Mouse (Mus musculus): ENCODE measurements around the gene Khdc4. TPM values are rescaled to one million over a fixed set of nuclear protein-coding genes. Genes with fewer than 3 reads are reported as not detected.

Khdc4 gene
- polyA plus RNA-seq, 1 experiment from 2014 or later: 60.2 TPM

- Histone ChIP-seq H3K4me3 (ENCODE audit: control insufficient read depth in 1 of 2, insufficient read depth in 1 of 2, low read depth in 1 of 2, low read length in 2 of 2) (no peak overlapping the region), H3K9me3 (ENCODE audit: control insufficient read depth, low read length) (no peaks in the 10 kb centered on the region)
These were observed 25.8 kb upstream of the Khdc4 start for GRCm38 (mm10) chr3:88659798-88660197.

GRCm38 (mm10) chr3:88664095-88664494, 21.5 kb upstream of the Khdc4 start:
- Histone ChIP-seq H3K36me3 (ENCODE audit: control insufficient read depth, insufficient read depth, low read length) (no peaks in the 10 kb centered on the region), H3K27ac (replicated peaks in 1 of 2; ENCODE audit: control insufficient read depth in 1 of 2, insufficient read depth in 1 of 2, low read depth in 2 of 2, low read length in 2 of 2) (no peak overlapping the region)
- ATAC-seq (ENCODE audit: insufficient number of reproducible peaks, insufficient read depth, low FRiP score, low read depth): no peak

More at GRCm38 (mm10) chr3:88659798-88660197, 25.8 kb upstream of the Khdc4 start:
- Histone ChIP-seq H3K27me3 (ENCODE audit: control insufficient read depth, insufficient read depth, low read length) (no peaks in the 10 kb centered on the region), H3K4me2 (ENCODE audit: low read length) (no peak overlapping the region), H3K36me3 (ENCODE audit: control insufficient read depth, insufficient read depth, low read length) (no peaks in the 10 kb centered on the region), H3K9ac (ENCODE audit: low read length) (no peak overlapping the region), H3K4me1 (ENCODE audit: control insufficient read depth in 2 of 2, insufficient read depth in 2 of 2, low read length in 2 of 2) (peaks cover 7 to 8% of the 10 kb centered on the region in 2 experiments), H3K27ac (replicated peaks in 1 of 2; ENCODE audit: control insufficient read depth in 1 of 2, insufficient read depth in 1 of 2, low read depth in 2 of 2, low read length in 2 of 2) (no peak overlapping the region)
- ATAC-seq (ENCODE audit: insufficient number of reproducible peaks, insufficient read depth, low FRiP score, low read depth): no peak
- WGBS: 17% methylated on average over 6 of the region's 6 CpGs

GRCm38 (mm10) chr3:88677399-88677798, 8.2 kb upstream of the Khdc4 start:
- no peaks in the 10 kb centered on the region for H3K9me3 ChIP-seq (ENCODE audit: control insufficient read depth, low read length)
- no peaks in the 10 kb centered on the region for H3K36me3 ChIP-seq (ENCODE audit: control insufficient read depth, insufficient read depth, low read length)
- no peaks in the 10 kb centered on the region for H3K27me3 ChIP-seq (ENCODE audit: control insufficient read depth, insufficient read depth, low read length)
- no peak for ATAC-seq (ENCODE audit: insufficient number of reproducible peaks, insufficient read depth, low FRiP score, low read depth)
- H3K27ac ChIP-seq (replicated peaks in 1 of 2; ENCODE audit: control insufficient read depth in 1 of 2, insufficient read depth in 1 of 2, low read depth in 2 of 2, low read length in 2 of 2): no peak overlapping the region
- H3K9ac ChIP-seq (ENCODE audit: low read length): peak overlapping the region; percentile 51; the same call in 1 of the 2 replicates
- 9% methylated on average over 11 of the region's 11 CpGs for WGBS
- peaks cover 0 to 3% of the 10 kb centered on the region in 2 experiments; a peak in 1 of 4 replicates for H3K4me1 ChIP-seq (ENCODE audit: control insufficient read depth in 2 of 2, insufficient read depth in 2 of 2, low read length in 2 of 2)
- peak overlapping the region; percentile 64 for H3K4me2 ChIP-seq (ENCODE audit: low read length)
- peak overlapping the region; percentile 21 to 23; a peak in 3 of 4 replicates for H3K4me3 ChIP-seq (ENCODE audit: control insufficient read depth in 1 of 2, insufficient read depth in 1 of 2, low read depth in 1 of 2, low read length in 2 of 2)

More at GRCm38 (mm10) chr3:88664095-88664494, 21.5 kb upstream of the Khdc4 start:
- Histone ChIP-seq H3K27me3 (ENCODE audit: control insufficient read depth, insufficient read depth, low read length) (no peaks in the 10 kb centered on the region), H3K9me3 (ENCODE audit: control insufficient read depth, low read length) (no peaks in the 10 kb centered on the region), H3K9ac (ENCODE audit: low read length) (no peak overlapping the region), H3K4me2 (ENCODE audit: low read length) (no peak overlapping the region), H3K4me3 (ENCODE audit: control insufficient read depth in 1 of 2, insufficient read depth in 1 of 2, low read depth in 1 of 2, low read length in 2 of 2) (no peak overlapping the region), H3K4me1 (ENCODE audit: control insufficient read depth in 2 of 2, insufficient read depth in 2 of 2, low read length in 2 of 2) (no peaks in the 10 kb centered on the region)
- 62% methylated on average over 4 of the region's 4 CpGs for WGBS

- Histone ChIP-seq H3K4me2 (ENCODE audit: low read length) (no peak overlapping the region), H3K36me3 (ENCODE audit: control insufficient read depth, insufficient read depth, low read length) (peaks cover 18% of the 10 kb centered on the region), H3K9me3 (ENCODE audit: control insufficient read depth, low read length) (no peaks in the 10 kb centered on the region), H3K4me3 (ENCODE audit: control insufficient read depth in 1 of 2, insufficient read depth in 1 of 2, low read depth in 1 of 2, low read length in 2 of 2) (no peak overlapping the region), H3K27me3 (ENCODE audit: control insufficient read depth, insufficient read depth, low read length) (no peaks in the 10 kb centered on the region), H3K9ac (ENCODE audit: low read length) (no peak overlapping the region), H3K4me1 (ENCODE audit: control insufficient read depth in 2 of 2, insufficient read depth in 2 of 2, low read length in 2 of 2) (peaks cover 3 to 20% of the 10 kb centered on the region in 2 experiments; a peak in 3 of 4 replicates), H3K27ac (replicated peaks in 1 of 2; ENCODE audit: control insufficient read depth in 1 of 2, insufficient read depth in 1 of 2, low read depth in 2 of 2, low read length in 2 of 2) (no peak overlapping the region)
- WGBS: 65% methylated on average over 2 of the region's 2 CpGs
- no peak for ATAC-seq (ENCODE audit: insufficient number of reproducible peaks, insufficient read depth, low FRiP score, low read depth)
These were observed 1.8 kb upstream of the Khdc4 start for GRCm38 (mm10) chr3:88683814-88684213.

- H3K9ac ChIP-seq (ENCODE audit: low read length): peak overlapping the region; percentile 98
- 61% methylated on average over 7 of the region's 8 CpGs for WGBS
- peak overlapping the region; percentile 73 for H3K4me2 ChIP-seq (ENCODE audit: low read length)
- no peaks in the 10 kb centered on the region for H3K9me3 ChIP-seq (ENCODE audit: control insufficient read depth, low read length)
- peaks cover 24% of the 10 kb centered on the region for H3K36me3 ChIP-seq (ENCODE audit: control insufficient read depth, insufficient read depth, low read length)
- peak overlapping the region in 1 of 2 experiments; percentile 99; a peak in 2 of 4 replicates for H3K4me3 ChIP-seq (ENCODE audit: control insufficient read depth in 1 of 2, insufficient read depth in 1 of 2, low read depth in 1 of 2, low read length in 2 of 2)
- no peak for ATAC-seq (ENCODE audit: insufficient number of reproducible peaks, insufficient read depth, low FRiP score, low read depth)
- H3K4me1 ChIP-seq (ENCODE audit: control insufficient read depth in 2 of 2, insufficient read depth in 2 of 2, low read length in 2 of 2): peaks cover 3 to 20% of the 10 kb centered on the region in 2 experiments; a peak in 3 of 4 replicates
- H3K27ac ChIP-seq (replicated peaks in 1 of 2; ENCODE audit: control insufficient read depth in 1 of 2, insufficient read depth in 1 of 2, low read depth in 2 of 2, low read length in 2 of 2): peak overlapping the region; percentile 86 to 99; a peak in 3 of 4 replicates
- no peaks in the 10 kb centered on the region for H3K27me3 ChIP-seq (ENCODE audit: control insufficient read depth, insufficient read depth, low read length)
These were observed 1.2 kb upstream of the Khdc4 start for GRCm38 (mm10) chr3:88684236-88684979.

- ATAC-seq (ENCODE audit: insufficient number of reproducible peaks, insufficient read depth, low FRiP score, low read depth): peak; percentile 54
These were observed 402 bp downstream of the Khdc4 start for GRCm38 (mm10) chr3:88685958-88686451.

GRCm38 (mm10) chr3:88686734-88687611, 1.4 kb downstream of the Khdc4 start:
- 28% methylated on average over 13 of the region's 13 CpGs for WGBS
- no peak for ATAC-seq (ENCODE audit: insufficient number of reproducible peaks, insufficient read depth, low FRiP score, low read depth)
- H3K27ac ChIP-seq (replicated peaks in 1 of 2; ENCODE audit: control insufficient read depth in 1 of 2, insufficient read depth in 1 of 2, low read depth in 2 of 2, low read length in 2 of 2): peak overlapping the region; percentile 97 to 99; a peak in 3 of 4 replicates
- peak overlapping the region; percentile 97 to 99 for H3K4me3 ChIP-seq (ENCODE audit: control insufficient read depth in 1 of 2, insufficient read depth in 1 of 2, low read depth in 1 of 2, low read length in 2 of 2)
- H3K4me1 ChIP-seq (ENCODE audit: control insufficient read depth in 2 of 2, insufficient read depth in 2 of 2, low read length in 2 of 2): peaks cover 3 to 20% of the 10 kb centered on the region in 2 experiments; a peak in 3 of 4 replicates
- peak overlapping the region; percentile 98 for H3K9ac ChIP-seq (ENCODE audit: low read length)
- peaks cover 49% of the 10 kb centered on the region for H3K36me3 ChIP-seq (ENCODE audit: control insufficient read depth, insufficient read depth, low read length)
- no peaks in the 10 kb centered on the region for H3K9me3 ChIP-seq (ENCODE audit: control insufficient read depth, low read length)
- no peaks in the 10 kb centered on the region for H3K27me3 ChIP-seq (ENCODE audit: control insufficient read depth, insufficient read depth, low read length)
- peak overlapping the region; percentile 98 for H3K4me2 ChIP-seq (ENCODE audit: low read length)

More at GRCm38 (mm10) chr3:88685958-88686451, 402 bp downstream of the Khdc4 start:
- Histone ChIP-seq H3K9ac (ENCODE audit: low read length) (peak overlapping the region; percentile 98), H3K9me3 (ENCODE audit: control insufficient read depth, low read length) (no peaks in the 10 kb centered on the region), H3K4me2 (ENCODE audit: low read length) (peak overlapping the region; percentile 98), H3K27me3 (ENCODE audit: control insufficient read depth, insufficient read depth, low read length) (no peaks in the 10 kb centered on the region), H3K36me3 (ENCODE audit: control insufficient read depth, insufficient read depth, low read length) (peaks cover 40% of the 10 kb centered on the region), H3K4me1 (ENCODE audit: control insufficient read depth in 2 of 2, insufficient read depth in 2 of 2, low read length in 2 of 2) (peaks cover 3 to 20% of the 10 kb centered on the region in 2 experiments; a peak in 3 of 4 replicates), H3K4me3 (ENCODE audit: control insufficient read depth in 1 of 2, insufficient read depth in 1 of 2, low read depth in 1 of 2, low read length in 2 of 2) (peak overlapping the region; percentile 97 to 99), H3K27ac (replicated peaks in 1 of 2; ENCODE audit: control insufficient read depth in 1 of 2, insufficient read depth in 1 of 2, low read depth in 2 of 2, low read length in 2 of 2) (peak overlapping the region; percentile 97 to 99)
- 0% methylated on average over 42 of the region's 45 CpGs for WGBS
